Mouse (Mus musculus) lung, embryonic 16.5 days (tissue): ENCODE data around the gene Batf3. TPM values are rescaled to one million over a fixed set of nuclear protein-coding genes. Genes with fewer than 3 reads are reported as not detected.
A peak's percentile ranks its signal among the peaks of the same experiment; 100 is the strongest.

ENCODE experiments used
- ATAC-seq: fragments of 200-750 bp; cut with Nextera tagmentation; 2 replicates; pipeline ENCODE4 v1.8.0; 2017; ENCODE audit warnings: low read depth, mild to moderate bottlenecking, moderate library complexity
- H3K27ac ChIP-seq: fragments of 300-500 bp; sonication (generic); 2 replicates; pipeline ENCODE4 v1.5.1; 2014; ENCODE audit warnings: mild to moderate bottlenecking, control low read depth, low read length
- H3K27me3 ChIP-seq: fragments of 300-500 bp; sonication (generic); 2 replicates; pipeline ENCODE4 v1.6.1; 2014; ENCODE audit warnings: low read depth, low read length, mixed read lengths; ENCODE audit not compliant: control insufficient read depth, insufficient read depth
- H3K36me3 ChIP-seq: fragments of 300-500 bp; sonication (generic); 2 replicates; pipeline ENCODE4 v1.6.1; 2014; ENCODE audit warnings: low read length; ENCODE audit not compliant: control insufficient read depth, insufficient read depth
- H3K4me1 ChIP-seq: fragments of 300-500 bp; sonication (generic); replicated peaks from 2 replicates; pipeline ENCODE4 v1.6.1; 2014; ENCODE audit warnings: low read length, mixed read lengths; ENCODE audit not compliant: control insufficient read depth, insufficient read depth
- H3K4me2 ChIP-seq: fragments of 300-500 bp; sonication (generic); 2 replicates; pipeline ENCODE4 v1.6.1; 2014; ENCODE audit warnings: low read depth, low read length, control low read depth
- H3K4me3 ChIP-seq: fragments of 300-500 bp; sonication (generic); 2 replicates; pipeline ENCODE4 v1.5.1; 2014; ENCODE audit warnings: mild to moderate bottlenecking, low read length, control low read depth
- H3K9ac ChIP-seq: fragments of 300-500 bp; sonication (generic); 2 replicates; pipeline ENCODE4 v1.6.1; 2014; ENCODE audit warnings: low read length, control low read depth
- H3K9me3 ChIP-seq: fragments of 300-500 bp; sonication (generic); 2 replicates; pipeline ENCODE4 v1.6.1; 2016; ENCODE audit warnings: low read length; ENCODE audit not compliant: control insufficient read depth
- WGBS: fragments of 180-500 bp; shearing (Covaris S2); extraction: QIAGEN DNeasy Blood & Tissue Kit; methylation state at CpG from one replicate; pipeline ENCODE4 v1.1.7; 2014; 5-methylcytosine and 5-hydroxymethylcytosine counted together
- polyA plus RNA-seq: library from polyadenylated mRNA; unstranded; fragments of >200 nt; fragmentation: Nextera tagmentation; extraction: Ambion mirVana; gene quantifications from 2 replicates; pipeline ENCODE4 v1.2.1, GENCODE M21; 2015

Batf3 gene
- polyA plus RNA-seq, result 5.2 and 6.4 TPM in 2 replicates

GRCm38 (mm10) chr1:191097802-191098747 is at the start of gene Batf3:
Batf3 (plus strand) TSS chr1:191097847.
- Histone ChIP-seq H3K27ac (no peak within 1 kb of the TSS), H3K9me3 (0 out of 2 replicates have a peak, but pooled peaks cover 3% of the 10 kb centered on the region), H3K4me1 (peaks cover 15% of the 10 kb centered on the region), H3K27me3 (peaks cover 7% of the 10 kb centered on the region; the same call in 1 of the 2 replicates), H3K4me2 (peak within 1 kb of the TSS; percentile 96), H3K4me3 (peak within 1 kb of the TSS; percentile 65), H3K36me3 (no peaks in the 10 kb centered on the region), H3K9ac (peak within 1 kb of the TSS; percentile 71)
- peak; percentile 76 for ATAC-seq
- under 1% methylated on average over 85 of the region's 95 CpGs for WGBS

GRCm38 (mm10) chr1:191053555-191053954 is 44.1 kb upstream of the Batf3 start:
- H3K27me3 ChIP-seq, result no peaks in the 10 kb centered on the region
- no peak overlapping the region for H3K4me2 ChIP-seq
- no peak overlapping the region for H3K27ac ChIP-seq
- H3K36me3 ChIP-seq, result no peaks in the 10 kb centered on the region
- no peaks in the 10 kb centered on the region for H3K4me1 ChIP-seq
- no peak overlapping the region for H3K4me3 ChIP-seq
- H3K9me3 ChIP-seq, result no peaks in the 10 kb centered on the region
- 52% methylated on average over 3 of the region's 3 CpGs for WGBS
- H3K9ac ChIP-seq, result no peak overlapping the region
- ATAC-seq, result no peak

GRCm38 (mm10) chr1:191054870-191055532 is 42.6 kb upstream of the Batf3 start:
- Histone ChIP-seq H3K27ac (no peak overlapping the region), H3K4me3 (no peak overlapping the region), H3K4me1 (no peaks in the 10 kb centered on the region), H3K4me2 (no peak overlapping the region), H3K9me3 (no peaks in the 10 kb centered on the region), H3K9ac (no peak overlapping the region), H3K36me3 (no peaks in the 10 kb centered on the region), H3K27me3 (no peaks in the 10 kb centered on the region)
- ATAC-seq, result no peak
- 56% methylated on average over 8 of the region's 8 CpGs for WGBS

DNA sequence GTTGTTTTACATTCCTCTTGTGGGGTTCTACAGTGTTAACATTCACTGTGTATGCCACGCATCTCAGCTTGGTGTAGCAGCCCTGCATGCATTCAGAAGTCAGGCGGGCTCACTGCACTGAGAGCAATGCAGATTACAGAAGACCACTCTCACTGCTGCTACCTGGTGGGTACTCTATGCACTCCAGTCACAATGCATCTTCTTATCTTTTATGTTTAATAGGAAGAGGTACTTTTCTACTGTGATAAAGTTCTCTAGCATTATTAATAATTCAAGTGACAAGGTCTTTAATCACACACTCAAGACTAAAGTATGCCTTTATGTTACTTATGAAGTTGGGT is 42.1 kb upstream of the Batf3 start:
- Histone ChIP-seq H3K4me1 (no peaks in the 10 kb centered on the region), H3K9me3 (no peaks in the 10 kb centered on the region), H3K27ac (no peak overlapping the region), H3K4me3 (no peak overlapping the region), H3K9ac (no peak overlapping the region), H3K4me2 (no peak overlapping the region), H3K36me3 (no peaks in the 10 kb centered on the region), H3K27me3 (no peaks in the 10 kb centered on the region)
- no peak for ATAC-seq
- 58% methylated on average over 2 of the region's 2 CpGs for WGBS

- no peak overlapping the region for H3K4me3 ChIP-seq
- WGBS, result 61% methylated on average over 3 of the region's 3 CpGs
Observed at GRCm38 (mm10) chr1:191057461-191057860, 40.2 kb upstream of the Batf3 start.

GRCm38 (mm10) chr1:191062241-191062780 is 35.3 kb upstream of the Batf3 start:
- 6% methylated on average over 15 of the region's 15 CpGs for WGBS
- Histone ChIP-seq H3K4me1 (peaks cover 13% of the 10 kb centered on the region), H3K27ac (no peak overlapping the region), H3K27me3 (no peaks in the 10 kb centered on the region; the same call in 1 of the 2 replicates), H3K9me3 (no peaks in the 10 kb centered on the region), H3K36me3 (peaks cover 8% of the 10 kb centered on the region), H3K9ac (peak overlapping the region; percentile 91), H3K4me2 (peak overlapping the region; percentile 86), H3K4me3 (peak overlapping the region; percentile 90)
- no peak; the same call in 1 of the 2 replicates for ATAC-seq

More at GRCm38 (mm10) chr1:191057461-191057860, 40.2 kb upstream of the Batf3 start:
- no peak for ATAC-seq
- Histone ChIP-seq H3K27me3 (no peaks in the 10 kb centered on the region; the same call in 1 of the 2 replicates), H3K36me3 (no peaks in the 10 kb centered on the region), H3K27ac (no peak overlapping the region), H3K9ac (no peak overlapping the region), H3K4me2 (no peak overlapping the region), H3K4me1 (peaks cover 6% of the 10 kb centered on the region; the same call in 1 of the 2 replicates), H3K9me3 (no peaks in the 10 kb centered on the region)

DNA sequence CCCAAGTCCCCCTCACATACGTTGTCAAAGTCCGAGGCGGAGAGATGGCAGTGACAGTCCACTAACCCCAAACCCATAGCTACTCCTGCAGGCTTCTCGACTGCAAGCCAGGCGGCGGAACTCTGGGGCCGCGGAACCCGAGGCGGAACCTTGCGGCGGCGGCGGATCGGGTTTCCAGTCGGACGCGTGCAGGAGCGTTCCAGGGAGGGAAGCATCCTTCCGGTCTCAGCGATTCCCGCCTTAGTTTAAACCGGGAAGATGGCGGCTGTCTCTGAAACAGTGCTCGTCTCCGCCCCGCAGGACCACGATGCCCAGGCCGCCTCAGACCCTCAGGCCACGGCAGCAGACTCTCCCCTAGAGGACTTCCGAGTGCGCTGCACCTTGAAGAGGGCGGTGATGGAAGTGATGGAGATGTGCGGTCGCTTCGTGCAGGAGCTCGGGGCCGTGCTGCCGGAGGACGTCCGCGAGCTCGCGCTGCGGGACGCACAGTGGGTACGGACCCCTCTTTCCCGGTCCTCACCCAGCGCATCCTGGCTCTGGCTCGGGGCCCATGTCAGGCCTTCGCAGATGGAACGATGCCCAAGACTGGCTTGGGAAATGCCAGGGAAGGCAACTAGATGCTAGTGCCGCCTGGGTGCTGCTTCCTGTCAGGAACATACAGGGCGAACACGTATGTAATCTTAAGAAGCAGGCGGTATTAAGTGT is 34.7 kb upstream of the Batf3 start, which contains the start of the genes Tatdn3 and Nsl1:
Gene Tatdn3, minus strand, starts transcription at position 152 of the 705 bp plus-strand sequence.
Gene Nsl1, plus strand, starts transcription at position 232 of the 705 bp plus-strand sequence.
- peaks cover 8% of the 10 kb centered on the region for H3K36me3 ChIP-seq
- ATAC-seq, result peak; percentile 93
- WGBS, result under 1% methylated on average over 56 of the region's 56 CpGs
- H3K9me3 ChIP-seq, result no peaks in the 10 kb centered on the region
- peak within 1 kb of the TSS; percentile 90 for H3K4me3 ChIP-seq
- 0 out of 2 replicates have a peak within 1 kb of the TSS, but pooled peaks have one; percentile 32 for H3K27ac ChIP-seq
- H3K9ac ChIP-seq, result peak within 1 kb of the TSS; percentile 91
- H3K4me2 ChIP-seq, result peak within 1 kb of the TSS; percentile 86
- no peaks in the 10 kb centered on the region; the same call in 1 of the 2 replicates for H3K27me3 ChIP-seq
- peaks cover 13% of the 10 kb centered on the region for H3K4me1 ChIP-seq

DNA sequence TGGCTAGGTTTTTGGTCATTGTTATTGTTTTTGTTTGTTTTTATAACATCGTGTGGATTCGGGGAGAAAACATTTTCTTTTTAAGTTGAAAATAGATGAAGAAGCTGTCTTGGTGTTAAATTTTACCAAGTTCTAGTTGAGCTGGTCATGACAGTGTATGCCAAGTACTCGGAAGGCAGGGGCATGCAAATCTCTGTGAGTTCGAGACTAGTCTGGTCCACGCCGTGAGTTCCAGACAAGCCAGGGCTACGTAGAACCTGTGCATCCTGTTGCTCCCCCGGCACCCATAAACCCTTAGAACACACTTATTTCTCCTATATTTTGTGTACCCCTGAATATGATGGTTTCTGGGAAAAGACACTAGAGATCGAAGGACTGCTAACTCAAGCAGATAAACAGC is 33.9 kb upstream of the Batf3 start:
- ATAC-seq, result no peak
- Histone ChIP-seq H3K27me3 (no peaks in the 10 kb centered on the region; the same call in 1 of the 2 replicates), H3K9me3 (no peaks in the 10 kb centered on the region), H3K27ac (no peak overlapping the region), H3K9ac (peak overlapping the region; percentile 91), H3K4me2 (peak overlapping the region; percentile 86), H3K36me3 (peaks cover 11% of the 10 kb centered on the region), H3K4me3 (peak overlapping the region; percentile 90), H3K4me1 (peaks cover 13% of the 10 kb centered on the region)
- WGBS, result 53% methylated on average over 9 of the region's 9 CpGs
